Mouse (Mus musculus) MEL (cell line): ENCODE results near the gene Slc4a2.

Experiments used
- CHD2 ChIP-seq: IDR thresholded peaks from 2 replicates; pipeline ENCODE4 v1.6.1; 2011; ENCODE audit warnings: low read length, improper control_type of control experiment
- CTCF ChIP-seq, 3 experiments: IDR thresholded peaks in 2 of 3; conservative IDR thresholded peaks in 1 of 3; 2 replicates each; pipeline ENCODE4 v1.5.1; 2011 to 2012; ENCODE audit warnings: low read length in 3 of 3, low read depth in 2 of 3, mild to moderate bottlenecking in 2 of 3, improper control_type of control experiment in 1 of 3, inconsistent platforms in 1 of 3, mixed read lengths in 1 of 3, moderate library complexity in 1 of 3; ENCODE audit not compliant: control insufficient read depth in 1 of 3, insufficient read depth in 1 of 3, poor library complexity in 1 of 3, severe bottlenecking in 1 of 3
- GATA1 ChIP-seq: IDR thresholded peaks from 2 replicates; pipeline ENCODE4 v1.6.1; 2011; ENCODE audit warnings: low read depth, low read length, improper control_type of control experiment
- MAX ChIP-seq: IDR thresholded peaks from 2 replicates; pipeline ENCODE4 v1.6.1; 2011; ENCODE audit warnings: low read length, improper control_type of control experiment
- MYB ChIP-seq: IDR thresholded peaks from 2 replicates; pipeline ENCODE4 v1.6.1; 2011; ENCODE audit warnings: mild to moderate bottlenecking, low read depth, low read length, improper control_type of control experiment
- POLR2A ChIP-seq, 2 experiments: IDR thresholded peaks; 2 replicates each; pipeline ENCODE4 v1.6.1; 2011 to 2012; ENCODE audit warnings: low read length in 2 of 2, mild to moderate bottlenecking in 2 of 2, control low read depth in 1 of 2, improper control_type of control experiment in 1 of 2, low read depth in 1 of 2, moderate library complexity in 1 of 2; ENCODE audit not compliant: control insufficient read depth in 1 of 2, insufficient read depth in 1 of 2, poor library complexity in 1 of 2
- TAL1 ChIP-seq: IDR thresholded peaks from 2 replicates; pipeline ENCODE4 v1.6.1; 2012; ENCODE audit warnings: mild to moderate bottlenecking, inconsistent platforms, low read length, moderate library complexity, mixed read lengths
- TBP ChIP-seq: IDR thresholded peaks from 2 replicates; pipeline ENCODE4 v1.8.0; 2011; ENCODE audit warnings: low read depth, low read length, improper control_type of control experiment
- ZC3H11A ChIP-seq: IDR thresholded peaks from 2 replicates; pipeline ENCODE4 v1.6.1; 2012; ENCODE audit warnings: low read depth, mild to moderate bottlenecking, inconsistent platforms, low read length, improper control_type of control experiment
- ZKSCAN1 ChIP-seq: IDR thresholded peaks from 2 replicates; pipeline ENCODE4 v1.6.1; 2012; ENCODE audit warnings: low read depth, mild to moderate bottlenecking, inconsistent platforms, low read length, improper control_type of control experiment, moderate library complexity

DNA sequence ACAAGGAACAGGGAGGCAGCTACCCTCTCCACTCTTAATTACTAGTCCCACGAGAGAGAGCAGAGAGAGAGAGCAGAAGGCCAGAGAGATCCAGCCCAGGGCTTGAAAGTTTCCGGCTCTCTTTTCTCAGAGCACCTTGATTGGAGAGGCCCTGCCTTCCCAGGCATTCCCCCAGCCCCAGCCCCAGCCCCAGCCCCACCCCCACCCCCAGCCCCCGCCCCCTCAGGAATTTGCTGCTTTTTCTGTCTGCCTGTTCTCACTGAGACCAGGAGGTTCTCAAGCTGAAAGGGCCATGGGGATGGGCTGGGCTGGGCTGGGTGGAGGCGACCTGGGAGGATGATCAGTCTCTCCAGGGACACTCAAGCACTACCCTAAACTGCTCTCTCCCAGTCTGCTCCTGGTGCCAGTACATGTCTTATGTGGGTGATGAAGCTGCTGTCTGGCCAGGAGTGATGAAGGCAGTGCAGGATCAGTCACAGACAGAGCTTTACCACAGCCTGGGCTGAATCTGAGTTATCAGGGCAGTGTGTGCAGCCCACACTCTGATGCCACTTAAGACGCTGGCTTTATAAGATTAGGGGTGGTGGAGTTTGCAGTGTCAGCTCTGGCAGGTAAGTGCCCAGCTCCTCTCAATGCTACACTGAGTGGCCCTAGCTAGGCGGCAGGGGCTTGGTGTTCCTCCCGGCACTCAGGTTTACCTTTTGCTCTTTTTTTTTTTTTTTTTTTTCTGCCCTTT, 49.4 kb downstream of the Slc4a2 start:
- TF ChIP-seq POLR2A (IDR thresholded peaks at IDR 0.05; ENCODE audit: control insufficient read depth in 1 of 2, insufficient read depth in 1 of 2, low read depth in 1 of 2, low read length in 2 of 2, poor library complexity in 1 of 2), result no peak
- no peak for TF ChIP-seq CHD2
- no peak for TF ChIP-seq TBP
- no peak for TF ChIP-seq MAX
- no peak for TF ChIP-seq ZKSCAN1
- no peak for TF ChIP-seq TAL1
- no peak for TF ChIP-seq CTCF (IDR thresholded peaks at IDR 0.05 in 2 of 3, conservative IDR thresholded peaks at IDR 0.05 in 1 of 3; ENCODE audit: control insufficient read depth in 1 of 3, insufficient read depth in 1 of 3, low read depth in 2 of 3, low read length in 3 of 3, poor library complexity in 1 of 3, severe bottlenecking in 1 of 3)
- no peak for TF ChIP-seq GATA1
- no peak for TF ChIP-seq MYB
- TF ChIP-seq ZC3H11A, result no peak
